Mouse (Mus musculus): ENCODE measurements around the gene Sorcs1.

- no peak for TF ChIP-seq POLR2A (IDR thresholded peaks at IDR 0.05; ENCODE audit: insufficient read length, low read depth)
- no peak for TF ChIP-seq USF1 (IDR thresholded peaks at IDR 0.05; ENCODE audit: low read depth)
- TF ChIP-seq MYOD1 (IDR thresholded peaks at IDR 0.05; ENCODE audit: control insufficient read depth in 1 of 3, insufficient read length in 2 of 3, low read depth in 2 of 3), result peak in 2 of 3 experiments; percentile 78 to 87
- TF ChIP-seq CEBPB (IDR thresholded peaks at IDR 0.05; ENCODE audit: insufficient read depth, poor library complexity, severe bottlenecking), result no peak
- no peak for TF ChIP-seq SRF (IDR thresholded peaks at IDR 0.05; ENCODE audit: control insufficient read depth, insufficient read length, low read depth)
- TF ChIP-seq MAX (IDR thresholded peaks at IDR 0.05; ENCODE audit: low read depth), result no peak
- no peak for TF ChIP-seq POLR2AphosphoS2 (IDR thresholded peaks at IDR 0.05; ENCODE audit: insufficient read length, low read depth)
- no peak for TF ChIP-seq E2F4 (IDR thresholded peaks at IDR 0.05; ENCODE audit: insufficient read depth)
- peak in 2 of 3 experiments; percentile 85 to 89 for TF ChIP-seq MYOG (IDR thresholded peaks at IDR 0.05; ENCODE audit: control insufficient read depth in 1 of 3, insufficient read depth in 1 of 3, insufficient read length in 2 of 3, low read depth in 2 of 3)
- TF ChIP-seq TCF3 (IDR thresholded peaks at IDR 0.05; ENCODE audit: insufficient read length, low read depth), result peak; percentile 59
Observed at GRCm38 (mm10) chr19:50526094-50526493, 152.4 kb downstream of the Sorcs1 start.

Data from myocyte (in vitro differentiated cells).